Mouse (Mus musculus): ENCODE data around the gene Adgrb2.

Gene Adgrb2

GRCm38 (mm10) chr4:129987825-129988504 is 3.3 kb downstream of the Adgrb2 start:
- no peak for DNase-seq (ENCODE audit: low read depth, low spot score)

GRCm38 (mm10) chr4:129989925-129990324 is 5.3 kb downstream of the Adgrb2 start:
- DNase-seq (ENCODE audit: low read depth, low spot score), result no peak

- DNase-seq (ENCODE audit: low read depth, low spot score), result no peak
Observed at GRCm38 (mm10) chr4:129992720-129993119, 8.1 kb downstream of the Adgrb2 start.

- DNase-seq (ENCODE audit: low read depth, low spot score), result no peak
Observed at GRCm38 (mm10) chr4:129993213-129993612, 8.5 kb downstream of the Adgrb2 start.

- no peak for DNase-seq (ENCODE audit: low read depth, low spot score)
Observed at GRCm38 (mm10) chr4:129993944-129994695, 9.4 kb downstream of the Adgrb2 start.

GRCm38 (mm10) chr4:129994728-129995127 is 10.1 kb downstream of the Adgrb2 start:
- DNase-seq (ENCODE audit: low read depth, low spot score), result no peak

GRCm38 (mm10) chr4:129995255-129995654 is 10.6 kb downstream of the Adgrb2 start:
- DNase-seq (ENCODE audit: low read depth, low spot score), result no peak

- no peak for DNase-seq (ENCODE audit: low read depth, low spot score)
Observed at GRCm38 (mm10) chr4:129996015-129996414, 11.3 kb downstream of the Adgrb2 start.

- DNase-seq (ENCODE audit: low read depth, low spot score), result no peak
Observed at GRCm38 (mm10) chr4:129998124-129998523, 13.5 kb downstream of the Adgrb2 start.

GRCm38 (mm10) chr4:130001710-130002109 is 17.0 kb downstream of the Adgrb2 start:
- DNase-seq (ENCODE audit: low read depth, low spot score), result no peak

- no peak for DNase-seq (ENCODE audit: low read depth, low spot score)
Observed at GRCm38 (mm10) chr4:130002157-130002556, 17.5 kb downstream of the Adgrb2 start.

- DNase-seq (ENCODE audit: low read depth, low spot score), result no peak
Observed at GRCm38 (mm10) chr4:130005593-130005992, 20.9 kb downstream of the Adgrb2 start.

- DNase-seq (ENCODE audit: low read depth, low spot score), result no peak
Observed at GRCm38 (mm10) chr4:130006533-130006932, 21.9 kb downstream of the Adgrb2 start.

- DNase-seq (ENCODE audit: low read depth, low spot score), result no peak
Observed at GRCm38 (mm10) chr4:130009043-130009442, 24.4 kb downstream of the Adgrb2 start.

- DNase-seq (ENCODE audit: low read depth, low spot score), result no peak
Observed at GRCm38 (mm10) chr4:130010723-130011122, 26.1 kb downstream of the Adgrb2 start.

GRCm38 (mm10) chr4:130012234-130012633 is 27.6 kb downstream of the Adgrb2 start:
- DNase-seq (ENCODE audit: low read depth, low spot score), result no peak

GRCm38 (mm10) chr4:130013111-130013510 is 28.4 kb downstream of the Adgrb2 start:
- DNase-seq (ENCODE audit: low read depth, low spot score), result no peak

GRCm38 (mm10) chr4:130016010-130016409 is 31.3 kb downstream of the Adgrb2 start:
- DNase-seq (ENCODE audit: low read depth, low spot score), result no peak

- DNase-seq (ENCODE audit: low read depth, low spot score), result no peak
Observed at GRCm38 (mm10) chr4:130017036-130017674, 32.5 kb downstream of the Adgrb2 start.

GRCm38 (mm10) chr4:130022952-130023351 is 38.3 kb downstream of the Adgrb2 start:
- DNase-seq (ENCODE audit: low read depth, low spot score), result no peak

GRCm38 (mm10) chr4:130023511-130024231 is 39.0 kb downstream of the Adgrb2 start:
- no peak for DNase-seq (ENCODE audit: low read depth, low spot score)

- no peak for DNase-seq (ENCODE audit: low read depth, low spot score)
Observed at GRCm38 (mm10) chr4:130025544-130025943, 40.9 kb downstream of the Adgrb2 start.

Data from forelimb bud, embryonic 11.5 days (tissue).